In genomic region chr1:118910693-118911426, GRCm38 (mm10) we compare ENCODE assay signal across 11 mouse cellular contexts.
DNase-seq lines count a peak whose midpoint lies in the region; ATAC-seq and TF ChIP-seq lines count a peak whose summit lies in the region.
"Had no signal": no experiment of that assay in that cellular context is flagged by ENCODE, and none has a peak within 500 bp of the region (broad histone marks: within the 10 kb centered on the region; RNA-seq: fewer than 3 reads in every experiment).

No protein-coding gene starts in this region.

- H3K4me3 ChIP-seq in embryonic facial prominence, embryonic 12.5 days: no peak overlapping the region
- H3K4me3 ChIP-seq in hindbrain, embryonic 13.5 days: no peak overlapping the region

- DNase-seq in brain, embryonic 14.5 days (ENCODE audit: low read depth): peak; percentile 94
- peak; percentile 47 for DNase-seq in neural tube, embryonic 10.5 days (ENCODE audit: extremely low spot score, low spot score)
- DNase-seq in c-Kit-positive CD71-positive TER-119-positive erythroid progenitor cells, embryonic 14.5 days (ENCODE audit: low spot score): no peak
- no peak for DNase-seq in right cerebral cortex, postnatal 36 days (ENCODE audit: low spot score in 2 of 2)
- DNase-seq in urinary bladder, postnatal 14 days (ENCODE audit: low spot score): no peak
- DNase-seq: adrenal gland, adult 8-10 months; cerebellum, adult 9-10 months; right cerebral cortex, adult 18-20 months had no signal

- WGBS in embryonic facial prominence, embryonic 12.5 days: 30% methylated on average over 13 of the region's 13 CpGs
- WGBS in hindbrain, embryonic 13.5 days: 8% methylated on average over 13 of the region's 13 CpGs

- no peak overlapping the region for H3K4me2 ChIP-seq in embryonic facial prominence, embryonic 12.5 days (replicated peaks)
- peak overlapping the region; percentile 21; the same call in 1 of the 2 replicates for H3K4me2 ChIP-seq in hindbrain, embryonic 13.5 days

- no peak overlapping the region; the same call in 1 of the 2 replicates for H3K9ac ChIP-seq in embryonic facial prominence, embryonic 12.5 days
- peak overlapping the region; percentile 24; the same call in 1 of the 2 replicates for H3K9ac ChIP-seq in hindbrain, embryonic 13.5 days

- TF ChIP-seq POLR2A in brain, embryonic 14.5 days (IDR thresholded peaks at IDR 0.05; ENCODE audit: borderline replicate concordance, extremely low read depth, insufficient read depth, insufficient read length, poor library complexity, severe bottlenecking): no peak

- H3K4me1 ChIP-seq in embryonic facial prominence, embryonic 12.5 days: peaks cover 34% of the 10 kb centered on the region
- peaks cover 53% of the 10 kb centered on the region for H3K4me1 ChIP-seq in hindbrain, embryonic 13.5 days (replicated peaks)

- no peak for ATAC-seq in embryonic facial prominence, embryonic 12.5 days (ENCODE audit: insufficient number of reproducible peaks, insufficient read depth, low FRiP score, low TSS enrichment)
- peak; percentile 53 for ATAC-seq in hindbrain, embryonic 13.5 days (ENCODE audit: low FRiP score)

- no peaks in the 10 kb centered on the region for H3K9me3 ChIP-seq in embryonic facial prominence, embryonic 12.5 days
- no peaks in the 10 kb centered on the region for H3K9me3 ChIP-seq in hindbrain, embryonic 13.5 days

- no peaks in the 10 kb centered on the region for H3K27me3 ChIP-seq in embryonic facial prominence, embryonic 12.5 days
- 0 out of 2 replicates have a peak, but pooled peaks cover 19% of the 10 kb centered on the region for H3K27me3 ChIP-seq in hindbrain, embryonic 13.5 days

- no peaks in the 10 kb centered on the region; the same call in 1 of the 2 replicates for H3K36me3 ChIP-seq in embryonic facial prominence, embryonic 12.5 days
- no peaks in the 10 kb centered on the region for H3K36me3 ChIP-seq in hindbrain, embryonic 13.5 days
- H3K36me3 ChIP-seq: G1E had no signal

- H3K27ac ChIP-seq in embryonic facial prominence, embryonic 12.5 days: peak overlapping the region; percentile 23; the same call in 1 of the 2 replicates
- H3K27ac ChIP-seq in hindbrain, embryonic 13.5 days: peak overlapping the region; percentile 67

- no peak for TF ChIP-seq CTCF in brain, embryonic 14.5 days (IDR thresholded peaks at IDR 0.05; ENCODE audit: borderline replicate concordance, extremely low read depth, insufficient read depth, insufficient read length)

Comparison
In these comparisons a context has a peak if more than half of its experiments do, and no peak if none do; other contexts are left out.
1. DNase-seq: peak in brain, embryonic 14.5 days (single experiment) and neural tube, embryonic 10.5 days (single experiment); none in c-Kit-positive CD71-positive TER-119-positive erythroid progenitor cells, embryonic 14.5 days (single experiment), right cerebral cortex, postnatal 36 days (0 of 2) and urinary bladder, postnatal 14 days (single experiment).